Mouse (Mus musculus) brain, embryonic 14.5 days (tissue): Measurements from ENCODE around the gene Cox5a. TPM values are rescaled to one million over a fixed set of nuclear protein-coding genes. Genes with fewer than 3 reads are reported as not detected.

Source experiments
- DNase-seq: peaks from one replicate; pipeline ENCODE4 v3.0.0-alpha.2; 2011; ENCODE audit warnings: low read depth
- CTCF ChIP-seq: fragments of 200-500 bp; IDR thresholded peaks from 2 replicates; pipeline ENCODE4 v1.5.1; 2012; ENCODE audit warnings: inconsistent platforms, mild to moderate bottlenecking, moderate library complexity, borderline replicate concordance; ENCODE audit not compliant: insufficient read depth, insufficient read length; ENCODE audit errors: extremely low read depth
- POLR2A ChIP-seq: fragments of 200-500 bp; IDR thresholded peaks from 2 replicates; pipeline ENCODE4 v1.6.1; 2012; ENCODE audit warnings: mild to moderate bottlenecking, inconsistent platforms, borderline replicate concordance; ENCODE audit not compliant: poor library complexity, insufficient read depth, insufficient read length, severe bottlenecking; ENCODE audit errors: extremely low read depth
- polyA plus RNA-seq: library from polyadenylated mRNA; depleted of rRNA; stranded (reverse); fragments of >200 nt; gene quantifications from 2 replicates; pipeline ENCODE4 v1.2.3, GENCODE M21; 2012; rRNA removed

Gene Cox5a
- 320 and 341 TPM in 2 replicates for polyA plus RNA-seq

DNA sequence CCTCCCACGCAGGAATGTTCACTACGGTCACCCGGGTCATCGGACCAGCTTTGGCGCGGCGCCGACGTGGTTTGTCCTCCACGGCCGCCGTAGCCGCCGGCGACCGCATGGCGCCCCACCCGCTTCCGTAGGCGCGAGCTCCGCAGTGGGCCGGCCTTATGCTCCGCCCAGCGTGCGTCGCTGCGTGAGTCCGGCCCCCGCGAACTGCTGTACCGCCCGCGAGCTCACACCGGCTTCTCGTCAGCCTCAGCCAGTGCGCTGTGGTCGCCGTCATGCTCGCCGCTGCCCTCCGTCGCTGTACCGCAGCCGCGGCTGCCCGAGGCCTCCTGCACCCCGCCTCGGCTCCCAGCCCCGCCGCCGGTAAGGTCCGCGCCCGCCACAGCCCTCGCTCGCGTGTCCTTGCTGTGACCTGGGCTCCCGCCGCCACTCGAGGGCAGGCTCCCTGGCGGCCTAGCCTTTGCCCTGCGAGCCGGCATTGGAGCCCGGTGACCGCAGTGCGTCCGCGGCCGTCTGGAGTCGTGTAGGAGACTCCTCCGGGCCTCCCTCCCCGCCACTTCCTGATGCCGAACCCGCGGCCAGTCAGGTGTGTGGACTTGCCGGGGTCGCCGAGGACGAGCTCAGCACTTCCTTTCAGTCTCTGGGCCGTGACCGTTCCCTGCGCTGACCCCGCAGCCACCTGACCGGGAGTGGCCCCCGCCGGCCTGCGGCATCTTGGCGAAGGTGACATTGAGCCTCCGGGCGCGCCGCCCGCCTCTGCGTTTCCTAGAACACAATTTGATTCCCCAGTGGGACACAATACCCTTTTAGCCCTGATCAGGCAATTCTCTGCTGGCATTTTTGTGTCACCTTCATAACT is at the start of gene Cox5a:
Cox5a (plus strand) TSS at position 219 of the 856 bp plus-strand sequence.
- peak; percentile 98 for DNase-seq
- TF ChIP-seq POLR2A, result peak; percentile 82
- TF ChIP-seq CTCF, result no peak

DNA sequence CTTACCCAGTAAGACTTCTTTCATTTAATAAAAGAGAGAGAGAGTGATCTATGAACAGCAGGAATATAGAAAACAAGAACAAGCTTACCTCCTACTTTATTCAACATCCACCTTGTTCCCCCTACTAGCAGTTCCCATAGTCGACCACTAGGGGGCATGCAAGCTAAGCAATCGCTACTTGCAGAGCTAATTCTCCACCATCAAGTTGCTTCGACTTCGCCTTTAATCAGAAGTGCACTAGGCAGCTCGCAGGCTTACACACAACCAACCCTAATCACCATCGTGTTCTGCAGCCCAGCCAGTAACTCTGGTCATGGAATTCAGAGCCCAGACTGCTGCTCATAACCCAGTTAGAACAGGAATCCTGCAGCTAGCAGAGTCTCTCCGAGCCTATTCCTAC is 35.3 kb upstream of the Cox5a start:
- TF ChIP-seq CTCF (peak; percentile 90; the same call in 1 of the 2 replicates), POLR2A (no peak)

GRCm38 (mm10) chr9:57487807-57488206 is 33.3 kb upstream of the Cox5a start:
- TF ChIP-seq POLR2A, result no peak
- no peak for TF ChIP-seq CTCF
- DNase-seq, result no peak

More for the DNA sequence above, 35.3 kb upstream of the Cox5a start:
- peak; percentile 94 for DNase-seq

DNA sequence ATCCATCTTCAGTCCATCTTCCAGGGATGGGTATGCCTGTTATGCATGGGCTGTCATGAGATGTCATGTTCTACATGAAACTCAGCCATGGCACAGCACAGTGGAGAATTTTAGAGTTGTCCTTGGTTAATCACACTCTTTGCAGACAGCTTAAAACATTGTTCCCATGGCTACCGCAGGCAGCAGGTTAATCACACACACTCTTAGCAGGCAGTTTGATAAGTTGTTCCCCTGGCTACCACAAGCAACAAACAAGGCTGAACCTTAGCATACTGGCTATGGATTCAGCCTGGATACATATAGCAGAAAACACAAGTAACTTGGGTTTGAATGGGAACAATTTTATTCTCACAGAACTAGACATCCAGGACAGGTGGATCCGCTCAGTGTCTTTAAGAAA is 27.5 kb upstream of the Cox5a start:
- no peak for TF ChIP-seq CTCF
- no peak for DNase-seq

DNA sequence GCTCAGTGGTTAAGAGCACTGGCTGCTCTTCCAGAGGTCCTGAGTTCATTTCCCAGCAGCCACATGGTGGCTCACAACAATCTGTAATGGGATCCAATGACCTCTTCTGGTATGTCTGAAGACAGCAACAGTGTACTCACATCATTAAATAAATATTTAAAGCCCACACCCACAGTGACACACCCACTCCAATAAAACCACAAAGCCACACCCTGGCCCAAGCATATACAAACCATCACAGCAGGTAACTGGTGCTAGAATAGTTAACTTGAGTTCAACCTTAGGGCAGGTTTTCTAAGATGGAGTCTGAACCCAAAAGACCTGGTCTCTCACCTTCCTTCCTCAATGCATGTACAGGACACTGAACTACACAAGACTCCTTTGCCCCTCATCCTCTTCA is 26.1 kb upstream of the Cox5a start:
- DNase-seq, result no peak
- TF ChIP-seq CTCF, result no peak
- no peak for TF ChIP-seq POLR2A

- TF ChIP-seq POLR2A (no peak), CTCF (no peak)
- DNase-seq, result no peak
Measured at GRCm38 (mm10) chr9:57497236-57497635, 23.8 kb upstream of the Cox5a start.

GRCm38 (mm10) chr9:57498536-57498935 is 22.5 kb upstream of the Cox5a start:
- TF ChIP-seq CTCF, result no peak
- TF ChIP-seq POLR2A, result no peak
- DNase-seq, result peak; percentile 53

GRCm38 (mm10) chr9:57501452-57501851 is 19.6 kb upstream of the Cox5a start:
- no peak for TF ChIP-seq CTCF
- no peak for TF ChIP-seq POLR2A
- DNase-seq, result peak; percentile 86

DNA sequence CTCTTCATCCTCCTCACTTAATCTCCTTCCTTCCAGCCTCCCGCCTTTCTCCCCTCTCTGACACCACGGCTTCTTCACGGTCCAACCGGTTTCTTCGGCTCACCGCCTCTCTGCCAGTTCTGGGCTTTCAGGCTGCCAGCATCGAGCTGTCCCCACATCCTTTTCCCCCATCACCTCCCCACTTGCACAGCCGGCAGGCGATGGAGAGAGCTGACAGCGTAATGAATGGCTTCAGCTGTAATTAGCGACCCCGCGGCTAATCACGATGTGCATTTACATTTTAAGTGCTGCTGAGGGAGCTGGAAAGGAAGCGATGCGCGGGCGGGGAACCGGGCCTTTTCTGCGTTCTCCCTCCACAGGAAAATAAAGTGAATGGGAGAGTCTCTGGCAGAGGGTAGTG is 19.2 kb upstream of the Cox5a start:
- TF ChIP-seq CTCF, result no peak
- DNase-seq, result peak; percentile 98

DNA sequence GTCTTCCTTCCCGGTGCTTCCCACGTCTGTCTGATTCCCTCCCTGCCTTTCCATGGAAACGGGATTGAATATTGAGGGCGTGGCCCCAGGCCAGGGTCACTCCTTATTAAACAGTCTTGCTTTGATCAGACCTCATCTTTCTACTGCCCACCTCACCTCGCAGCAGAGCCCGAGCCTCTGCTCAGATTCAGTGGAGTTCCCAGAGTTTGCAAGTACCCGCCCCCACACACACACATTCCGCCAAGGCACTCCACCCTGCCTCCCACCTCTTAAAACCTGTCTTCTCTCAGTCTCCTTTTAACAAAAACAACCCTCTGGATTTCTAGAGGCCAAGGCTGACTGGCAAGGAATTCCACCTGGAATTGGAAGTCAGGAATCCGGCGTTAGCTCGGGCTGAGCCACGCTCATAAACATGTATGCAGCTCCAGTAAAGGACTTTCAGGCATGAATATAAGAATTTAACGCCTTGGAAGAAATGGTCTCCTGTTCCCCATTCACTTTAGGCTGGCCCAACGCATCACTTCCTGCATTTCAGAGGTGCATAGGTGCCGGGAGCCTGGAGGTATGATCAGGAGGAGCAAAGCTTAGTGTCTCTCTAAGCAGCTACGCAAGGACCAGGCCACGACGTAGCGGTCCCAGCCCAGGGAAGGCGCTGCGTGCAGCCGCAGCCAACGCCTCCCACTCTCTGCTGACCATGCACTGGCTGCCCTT is 18.0 kb upstream of the Cox5a start:
- TF ChIP-seq CTCF, result no peak
- no peak for TF ChIP-seq POLR2A
- DNase-seq, result peak; percentile 19

- TF ChIP-seq CTCF (no peak), POLR2A (no peak)
- DNase-seq, result peak; percentile 65
Measured at GRCm38 (mm10) chr9:57503622-57504380, 17.3 kb upstream of the Cox5a start, which contains the start of gene Rpp25. TSS of gene Rpp25 (plus strand) at chr9:57504026.
